Mouse (Mus musculus) intestine, postnatal 0 days (tissue): ENCODE data around the gene Lrp2bp. TPM values are rescaled to one million over a fixed set of nuclear protein-coding genes. Genes with fewer than 3 reads are reported as not detected.

Experiments used
- ATAC-seq: fragments of 200-750 bp; cut with Nextera tagmentation; 2 replicates; pipeline ENCODE4 v1.8.0; 2017; ENCODE audit warnings: mild to moderate bottlenecking, moderate TSS enrichment, moderate library complexity
- H3K27ac ChIP-seq: fragments of 300-500 bp; sonication (generic); 2 replicates; pipeline ENCODE4 v1.5.1; 2014; ENCODE audit warnings: mild to moderate bottlenecking, low read depth, low read length, moderate library complexity
- H3K27me3 ChIP-seq: fragments of 300-500 bp; sonication (generic); replicated peaks from 2 replicates; pipeline ENCODE4 v1.6.1; 2014; ENCODE audit warnings: low read length, mixed read lengths; ENCODE audit not compliant: control insufficient read depth, insufficient read depth
- H3K36me3 ChIP-seq: fragments of 300-500 bp; sonication (generic); 2 replicates; pipeline ENCODE4 v1.6.1; 2014; ENCODE audit warnings: mild to moderate bottlenecking, moderate library complexity; ENCODE audit not compliant: control insufficient read depth, insufficient read depth
- H3K4me1 ChIP-seq: fragments of 300-500 bp; sonication (generic); replicated peaks from 2 replicates; pipeline ENCODE4 v1.6.1; 2014; ENCODE audit warnings: antibody characterized with exemption, low read length, mixed read lengths; ENCODE audit not compliant: control insufficient read depth, insufficient read depth
- H3K4me2 ChIP-seq: fragments of 300-500 bp; sonication (generic); replicated peaks from 2 replicates; pipeline ENCODE4 v1.6.1; 2014; ENCODE audit warnings: low read depth, mild to moderate bottlenecking, moderate library complexity
- H3K4me3 ChIP-seq: fragments of 300-500 bp; sonication (generic); 2 replicates; pipeline ENCODE4 v1.5.1; 2014; ENCODE audit warnings: low read depth, low read length
- H3K9ac ChIP-seq: fragments of 300-500 bp; sonication (generic); 2 replicates; pipeline ENCODE4 v1.6.1; 2014; ENCODE audit warnings: mild to moderate bottlenecking, low read depth, low read length
- H3K9me3 ChIP-seq: fragments of 300-500 bp; sonication (generic); 2 replicates; pipeline ENCODE4 v1.6.1; 2016; ENCODE audit warnings: mixed run types; ENCODE audit not compliant: control insufficient read depth
- CTCF ChIP-seq: sonication (generic); IDR thresholded peaks from 2 replicates; pipeline ENCODE4 v1.5.1; 2016; ENCODE audit warnings: low read depth, mild to moderate bottlenecking, control low read depth, antibody characterized with exemption, moderate library complexity
- WGBS: fragments of 180-500 bp; shearing (Covaris S2); extraction: QIAGEN DNeasy Blood & Tissue Kit; methylation state at CpG from one replicate; pipeline ENCODE4 v1.1.7; 2014; 5-methylcytosine and 5-hydroxymethylcytosine counted together
- polyA plus RNA-seq: library from polyadenylated mRNA; unstranded; fragments of >200 nt; fragmentation: Nextera tagmentation; extraction: Ambion mirVana; gene quantifications from 2 replicates; pipeline ENCODE4 v1.2.1, GENCODE M21; 2015

Lrp2bp gene
- 0.44 and 0.54 TPM in 2 replicates for polyA plus RNA-seq

DNA sequence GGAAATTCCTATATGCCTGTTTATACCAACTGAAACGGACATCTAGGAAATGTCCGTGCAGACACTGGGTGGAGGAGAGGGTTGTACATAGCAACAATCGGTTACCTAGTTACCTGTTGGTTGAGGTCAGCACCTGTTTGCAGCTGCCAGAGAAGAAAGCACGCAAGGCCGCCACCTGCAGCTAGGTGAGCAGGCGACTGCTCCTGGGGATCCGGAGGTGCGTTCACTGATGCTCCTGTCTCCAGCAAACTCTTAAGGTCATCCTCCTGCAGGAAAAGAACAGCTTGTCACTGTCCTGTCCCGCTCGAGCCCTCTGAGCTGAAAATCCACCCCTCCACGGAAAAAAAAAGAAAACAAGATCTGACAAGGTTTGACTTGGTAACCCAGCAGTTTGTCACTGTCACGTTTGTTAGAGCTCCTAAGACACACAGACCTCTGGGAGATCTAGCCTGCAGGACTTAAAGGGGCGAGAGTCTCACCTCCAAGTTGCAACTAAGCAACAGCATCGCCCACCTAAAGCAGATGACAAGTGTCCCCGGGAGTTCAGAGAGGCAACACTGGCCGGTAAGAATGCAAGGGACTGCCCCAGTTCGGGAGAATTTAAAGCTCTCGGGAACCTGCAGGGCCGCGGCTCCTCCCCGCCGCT is at the start of gene Lrp2bp:
TSS of gene Lrp2bp (plus strand) at position 166 of the 646 bp plus-strand sequence.
- H3K4me3 ChIP-seq: peak within 1 kb of the TSS; percentile 50
- no peaks in the 10 kb centered on the region for H3K9me3 ChIP-seq
- peak; percentile 57 for TF ChIP-seq CTCF
- 1% methylated on average over 22 of the region's 22 CpGs for whole genome bisulfite sequencing
- H3K27me3 ChIP-seq: no peaks in the 10 kb centered on the region
- peak; percentile 58 for ATAC-seq
- H3K9ac ChIP-seq: peak within 1 kb of the TSS; percentile 58
- no peaks in the 10 kb centered on the region; the same call in 1 of the 2 replicates for H3K4me1 ChIP-seq
- H3K27ac ChIP-seq: peak within 1 kb of the TSS; percentile 93
- H3K4me2 ChIP-seq: peak within 1 kb of the TSS; percentile 78
- peaks cover 10% of the 10 kb centered on the region; the same call in 1 of the 2 replicates for H3K36me3 ChIP-seq

DNA sequence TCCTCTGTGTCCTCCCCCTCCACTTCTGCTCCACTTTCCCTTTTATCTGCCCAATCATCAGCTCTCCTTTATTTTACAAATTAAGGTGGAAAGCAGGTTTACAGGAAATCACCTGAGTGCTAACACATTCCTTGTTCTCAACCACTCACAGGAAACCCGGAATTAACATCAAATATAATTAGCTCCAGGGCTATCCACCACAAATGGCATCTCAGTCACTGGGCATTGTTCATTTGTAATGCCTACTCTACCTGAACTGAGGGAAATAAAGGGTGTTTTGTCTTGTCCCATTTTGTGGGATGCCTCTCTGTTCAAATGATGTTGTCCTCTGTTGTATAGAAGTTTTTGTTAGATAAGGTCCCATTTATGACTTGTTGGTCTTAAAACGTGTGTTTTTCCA is 48.5 kb upstream of the Lrp2bp start:
- Histone ChIP-seq H3K4me2 (no peak overlapping the region), H3K36me3 (no peaks in the 10 kb centered on the region), H3K9ac (no peak overlapping the region), H3K27me3 (no peaks in the 10 kb centered on the region), H3K9me3 (no peaks in the 10 kb centered on the region), H3K27ac (no peak overlapping the region), H3K4me1 (no peaks in the 10 kb centered on the region), H3K4me3 (no peak overlapping the region)
- 53% methylated on average over 2 of the region's 2 CpGs for WGBS
- ATAC-seq: no peak
- no peak for TF ChIP-seq CTCF

DNA sequence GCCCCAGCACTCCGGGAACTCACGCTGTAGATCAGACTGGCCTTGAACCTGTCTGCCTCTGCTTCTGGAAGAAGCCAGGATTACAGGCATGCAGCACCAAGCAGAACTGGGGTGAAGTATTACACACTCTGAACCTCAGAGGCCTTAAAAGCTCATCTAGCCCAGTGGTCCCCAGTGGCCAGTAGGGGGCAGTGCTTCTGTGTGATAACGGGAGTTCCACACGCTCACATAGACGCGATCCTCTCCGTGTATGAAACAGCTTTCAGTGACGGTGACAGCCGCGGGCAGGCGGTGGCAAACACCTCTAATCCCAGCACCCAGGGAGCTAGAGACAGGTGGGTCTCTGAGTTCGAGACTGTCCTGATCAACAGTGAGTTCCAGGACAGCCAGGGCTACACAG is 28.2 kb upstream of the Lrp2bp start:
- Histone ChIP-seq H3K4me1 (peaks cover 6% of the 10 kb centered on the region), H3K4me2 (no peak overlapping the region), H3K36me3 (no peaks in the 10 kb centered on the region), H3K27ac (no peak overlapping the region), H3K9me3 (0 out of 2 replicates have a peak, but pooled peaks cover 3% of the 10 kb centered on the region), H3K27me3 (no peaks in the 10 kb centered on the region), H3K9ac (no peak overlapping the region), H3K4me3 (no peak overlapping the region)
- no peak for ATAC-seq
- TF ChIP-seq CTCF: peak; percentile 37
- WGBS: 97% methylated on average over 12 of the region's 12 CpGs

DNA sequence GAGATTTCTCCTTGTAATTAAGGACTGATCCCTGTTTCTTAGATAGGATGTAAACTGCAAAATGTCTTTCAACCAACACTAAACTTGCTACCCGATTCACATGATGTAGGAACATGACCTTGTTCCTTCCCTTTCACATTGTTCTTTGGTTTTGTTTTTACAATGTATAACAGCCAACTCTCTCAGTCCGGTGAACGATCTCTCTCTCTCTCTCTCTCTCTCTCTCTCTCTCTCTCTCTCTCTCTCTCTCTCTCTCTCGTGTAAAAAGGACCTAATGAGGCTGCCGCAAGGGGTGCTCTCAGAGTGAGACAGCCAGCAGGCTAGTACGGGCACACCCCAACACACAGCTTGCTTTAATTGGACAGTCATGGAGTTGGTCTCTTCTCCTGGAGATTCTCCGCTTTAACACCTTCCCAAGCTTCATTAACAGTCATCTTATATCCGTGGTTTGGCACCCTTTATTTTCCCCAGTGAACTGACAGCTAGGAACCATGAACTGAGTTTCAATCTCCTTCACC is 25.1 kb upstream of the Lrp2bp start:
- Histone ChIP-seq H3K9me3 (0 out of 2 replicates have a peak, but pooled peaks cover 3% of the 10 kb centered on the region), H3K4me3 (no peak overlapping the region), H3K4me2 (peak overlapping the region; percentile 85; the same call in 1 of the 2 replicates), H3K4me1 (peaks cover 10% of the 10 kb centered on the region), H3K27ac (no peak overlapping the region), H3K9ac (no peak overlapping the region), H3K36me3 (no peaks in the 10 kb centered on the region), H3K27me3 (no peaks in the 10 kb centered on the region)
- ATAC-seq: no peak
- no peak; the same call in 1 of the 2 replicates for TF ChIP-seq CTCF
- WGBS: 72% methylated on average over 8 of the region's 8 CpGs

DNA sequence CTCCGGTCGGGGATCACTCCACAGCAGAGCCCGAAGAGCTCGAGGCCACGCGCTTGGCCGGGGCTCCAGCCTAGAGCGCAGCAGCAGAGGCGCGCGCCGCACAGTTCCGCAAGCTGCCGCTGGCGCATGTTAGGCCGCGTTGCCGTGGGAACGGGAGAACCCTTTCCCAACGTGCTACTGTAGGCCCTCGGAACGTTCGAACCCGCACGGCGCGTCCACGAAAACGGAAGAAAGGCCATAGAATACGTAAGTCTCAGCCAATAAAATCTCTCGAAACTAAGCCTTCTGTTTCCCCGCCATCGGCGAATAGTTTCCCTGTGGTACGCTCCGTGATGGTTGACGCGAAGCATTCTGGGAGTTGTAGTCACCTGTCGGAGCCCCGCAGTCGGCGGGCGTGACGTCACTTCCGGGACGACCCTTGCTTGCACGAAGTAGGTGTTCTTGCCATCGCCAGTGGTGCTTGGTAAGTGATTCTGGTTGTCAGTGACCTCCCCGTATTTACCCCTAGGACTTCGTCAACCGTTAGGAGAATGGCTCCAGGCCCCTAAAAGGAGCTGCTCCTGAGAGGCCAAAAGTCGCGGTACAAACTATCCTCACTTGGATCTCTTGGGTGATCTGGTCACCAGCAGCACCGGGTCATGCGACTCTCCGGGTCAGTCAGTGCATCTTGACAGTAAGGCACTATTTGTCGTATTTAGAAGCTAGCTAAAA is 23.8 kb upstream of the Lrp2bp start, which contains the start of the genes 1700029J07Rik and Ufsp2:
TSS of gene 1700029J07Rik (minus strand) at position 127 of the 711 bp plus-strand sequence.
TSS of gene Ufsp2 (plus strand) at position 403 of the 711 bp plus-strand sequence.
- under 1% methylated on average over 57 of the region's 57 CpGs for WGBS
- Histone ChIP-seq H3K9ac (peak within 1 kb of the TSS; percentile 52), H3K9me3 (0 out of 2 replicates have a peak, but pooled peaks cover 3% of the 10 kb centered on the region), H3K27ac (peak within 1 kb of the TSS; percentile 60), H3K36me3 (no peaks in the 10 kb centered on the region), H3K4me2 (peak within 1 kb of the TSS; percentile 85), H3K27me3 (no peaks in the 10 kb centered on the region), H3K4me3 (peak within 1 kb of the TSS; percentile 77), H3K4me1 (peaks cover 10% of the 10 kb centered on the region)
- TF ChIP-seq CTCF: peak; percentile 59
- ATAC-seq: peak; percentile 97

DNA sequence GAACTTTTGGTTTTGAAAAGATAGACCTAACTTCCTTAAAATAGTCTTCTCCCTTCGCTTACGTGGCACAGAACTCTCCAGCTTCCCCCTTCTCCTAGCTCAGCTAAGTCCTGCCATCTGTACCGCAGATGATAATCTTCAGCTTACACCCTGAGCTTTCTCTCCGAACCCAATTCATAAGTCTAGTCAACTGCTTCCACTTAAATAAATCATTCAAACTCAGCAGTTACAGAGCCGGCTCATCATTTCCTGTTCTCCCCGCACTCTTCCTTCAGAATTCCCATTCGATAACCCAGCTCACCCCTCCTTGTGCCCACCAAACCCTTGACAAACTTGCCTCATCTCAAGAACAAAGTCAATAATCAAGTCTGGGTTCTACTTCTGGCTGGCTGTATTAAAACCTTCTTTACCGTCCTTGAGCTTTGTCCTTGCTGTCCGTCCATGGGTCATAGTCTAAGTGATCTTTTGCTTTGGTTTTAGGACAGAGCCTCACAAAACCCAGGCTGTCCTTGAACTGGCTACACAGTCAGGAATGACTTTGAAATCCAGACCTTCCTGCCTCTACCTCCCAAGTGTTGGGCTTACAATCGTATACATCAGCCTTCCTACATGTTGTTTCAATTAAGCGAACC is 23.1 kb upstream of the Lrp2bp start:
- H3K27ac ChIP-seq: peak overlapping the region; percentile 60
- H3K27me3 ChIP-seq: no peaks in the 10 kb centered on the region
- peaks cover 10% of the 10 kb centered on the region for H3K4me1 ChIP-seq
- peak overlapping the region; percentile 52 for H3K9ac ChIP-seq
- no peak for TF ChIP-seq CTCF
- 48% methylated on average over 11 of the region's 11 CpGs for WGBS
- H3K9me3 ChIP-seq: 0 out of 2 replicates have a peak, but pooled peaks cover 3% of the 10 kb centered on the region
- peak overlapping the region; percentile 85 for H3K4me2 ChIP-seq
- peak overlapping the region; percentile 77 for H3K4me3 ChIP-seq
- peaks cover 4% of the 10 kb centered on the region; the same call in 1 of the 2 replicates for H3K36me3 ChIP-seq
- no peak for ATAC-seq
